Mouse (Mus musculus): ENCODE measurements around the gene Cdv3.

DNA sequence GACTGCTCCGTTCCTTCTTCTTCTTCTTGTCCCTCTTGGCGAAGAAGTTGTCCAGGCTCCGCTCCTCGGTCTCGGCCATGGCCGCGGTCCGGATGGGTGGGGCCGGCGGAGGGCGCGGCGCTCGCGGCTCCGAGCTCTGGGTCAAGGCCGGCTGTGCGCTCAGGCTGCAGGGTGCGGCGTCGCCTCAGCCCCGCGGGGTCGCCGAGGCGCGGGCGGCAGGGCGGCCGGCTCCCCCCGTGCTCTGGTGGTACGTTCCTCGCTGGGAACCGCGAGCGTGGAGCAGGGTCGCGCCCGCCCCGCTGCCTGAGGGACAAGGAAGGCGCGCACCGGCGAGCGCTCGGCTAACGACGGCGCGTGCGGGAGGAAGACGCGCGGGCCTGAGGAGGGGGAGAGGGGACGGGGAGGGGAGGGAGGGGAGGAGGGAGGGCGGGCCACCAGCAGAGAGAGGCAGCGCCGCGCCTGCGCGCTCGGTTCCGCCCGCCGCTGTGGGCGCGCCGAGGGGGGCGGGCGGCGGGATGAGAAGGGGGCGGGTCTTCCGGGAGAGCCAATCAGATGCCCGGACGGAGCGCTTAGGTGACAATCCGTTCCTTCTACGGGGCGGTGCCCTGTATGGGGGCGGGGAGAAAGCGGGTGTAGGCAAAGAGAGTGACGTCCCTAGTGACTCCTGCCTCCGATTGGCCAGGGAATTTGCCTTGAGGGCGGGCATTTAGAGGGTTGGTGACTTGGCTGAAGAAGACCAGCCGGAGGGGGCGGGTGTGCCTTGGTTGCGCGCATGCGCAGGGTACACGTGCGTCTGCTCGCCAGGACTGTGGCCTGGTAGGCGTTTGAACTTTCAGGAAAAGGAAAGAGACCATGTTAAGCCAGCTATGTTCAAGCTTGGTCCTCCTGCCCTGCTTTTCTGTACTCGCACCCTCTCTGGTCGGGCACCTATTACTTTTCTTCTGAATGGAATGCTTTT is at the start of gene Cdv3:
- 0 out of 2 replicates have a peak, but pooled peaks have one; percentile 18 for TF ChIP-seq HCFC1 (IDR thresholded peaks at IDR 0.05; ENCODE audit: borderline replicate concordance, insufficient read depth, low read length)
- TF ChIP-seq CHD2 (IDR thresholded peaks at IDR 0.05; ENCODE audit: low read depth, low read length), result peak; percentile 55; the same call in 1 of the 2 replicates
- no peak for TF ChIP-seq ZNF384 (IDR thresholded peaks at IDR 0.05; ENCODE audit: low read depth, low read length)
- TF ChIP-seq MAFK (IDR thresholded peaks at IDR 0.05; ENCODE audit: insufficient read depth, low read depth, low read length), result no peak
- no peak for TF ChIP-seq ZC3H11A (IDR thresholded peaks at IDR 0.05; ENCODE audit: borderline replicate concordance, low read depth, low read length)
